Mouse (Mus musculus) midbrain, postnatal 0 days (tissue): ENCODE measurements around the gene Icmt. TPM values are rescaled to one million over a fixed set of nuclear protein-coding genes. Genes with fewer than 3 reads are reported as not detected.

Experiments
- ATAC-seq: fragments of 200-750 bp; cut with Nextera tagmentation; 2 replicates; pipeline ENCODE4 v1.8.0; 2017; ENCODE audit warnings: moderate number of reproducible peaks, mild to moderate bottlenecking, moderate TSS enrichment, moderate library complexity; ENCODE audit not compliant: low FRiP score
- DNase-seq: peaks from one replicate; pipeline ENCODE4 v3.0.0-alpha.2; 2015; ENCODE audit warnings: low spot score
- H3K27ac ChIP-seq: fragments of 300-500 bp; sonication (generic); 2 replicates; pipeline ENCODE4 v1.5.1; 2014; ENCODE audit warnings: low read depth, mild to moderate bottlenecking, low read length, mixed read lengths
- H3K27me3 ChIP-seq: fragments of 300-500 bp; sonication (generic); 2 replicates; pipeline ENCODE4 v1.6.1; 2014; ENCODE audit warnings: low read length, control low read depth, mixed read lengths; ENCODE audit not compliant: insufficient read depth
- H3K36me3 ChIP-seq: fragments of 300-500 bp; sonication (generic); 2 replicates; pipeline ENCODE4 v1.6.1; 2014; ENCODE audit warnings: low read length, control low read depth, mixed read lengths; ENCODE audit not compliant: insufficient read depth
- H3K4me1 ChIP-seq: fragments of 300-500 bp; sonication (generic); 2 replicates; pipeline ENCODE4 v1.6.1; 2014; ENCODE audit warnings: mild to moderate bottlenecking, control low read depth, antibody characterized with exemption, low read length, mixed read lengths; ENCODE audit not compliant: insufficient read depth
- H3K4me2 ChIP-seq: fragments of 300-500 bp; sonication (generic); 2 replicates; pipeline ENCODE4 v1.6.1; 2014; ENCODE audit warnings: low read depth, mild to moderate bottlenecking, low read length, mixed read lengths; ENCODE audit not compliant: poor library complexity, severe bottlenecking
- H3K4me3 ChIP-seq: fragments of 300-500 bp; sonication (generic); 2 replicates; pipeline ENCODE4 v1.5.1; 2014; ENCODE audit warnings: low read depth, mild to moderate bottlenecking, low read length, moderate library complexity
- H3K9ac ChIP-seq: fragments of 300-500 bp; sonication (generic); replicated peaks from 2 replicates; pipeline ENCODE4 v1.6.1; 2014; ENCODE audit warnings: mild to moderate bottlenecking, low read length, moderate library complexity, mixed read lengths; ENCODE audit not compliant: poor library complexity, severe bottlenecking
- H3K9me3 ChIP-seq: fragments of 300-500 bp; sonication (generic); 2 replicates; pipeline ENCODE4 v1.6.1; 2016; ENCODE audit warnings: low read length, control low read depth
- CTCF ChIP-seq: IDR thresholded peaks from 2 replicates; pipeline ENCODE4 v1.5.1; 2016; ENCODE audit warnings: antibody characterized with exemption, mild to moderate bottlenecking
- WGBS: fragments of 180-500 bp; shearing (Covaris S2); extraction: QIAGEN DNeasy Blood & Tissue Kit; methylation state at CpG from one replicate; pipeline ENCODE4 v1.1.7; 2014; 5-methylcytosine and 5-hydroxymethylcytosine counted together
- polyA plus RNA-seq: library from polyadenylated mRNA; unstranded; fragments of >200 nt; fragmentation: Nextera tagmentation; extraction: Ambion mirVana; gene quantifications from 2 replicates; pipeline ENCODE4 v1.2.1, GENCODE M21; 2015
- total RNA-seq: library from RNA; depleted of rRNA; stranded (reverse); fragments of >200 nt; gene quantifications from 2 replicates; pipeline ENCODE4 v1.2.3, GENCODE M21; 2014

Gene Icmt
- total and polyA plus RNA-seq, 2 experiments from 2014 or later: 15.7 to 38.9 TPM

DNA sequence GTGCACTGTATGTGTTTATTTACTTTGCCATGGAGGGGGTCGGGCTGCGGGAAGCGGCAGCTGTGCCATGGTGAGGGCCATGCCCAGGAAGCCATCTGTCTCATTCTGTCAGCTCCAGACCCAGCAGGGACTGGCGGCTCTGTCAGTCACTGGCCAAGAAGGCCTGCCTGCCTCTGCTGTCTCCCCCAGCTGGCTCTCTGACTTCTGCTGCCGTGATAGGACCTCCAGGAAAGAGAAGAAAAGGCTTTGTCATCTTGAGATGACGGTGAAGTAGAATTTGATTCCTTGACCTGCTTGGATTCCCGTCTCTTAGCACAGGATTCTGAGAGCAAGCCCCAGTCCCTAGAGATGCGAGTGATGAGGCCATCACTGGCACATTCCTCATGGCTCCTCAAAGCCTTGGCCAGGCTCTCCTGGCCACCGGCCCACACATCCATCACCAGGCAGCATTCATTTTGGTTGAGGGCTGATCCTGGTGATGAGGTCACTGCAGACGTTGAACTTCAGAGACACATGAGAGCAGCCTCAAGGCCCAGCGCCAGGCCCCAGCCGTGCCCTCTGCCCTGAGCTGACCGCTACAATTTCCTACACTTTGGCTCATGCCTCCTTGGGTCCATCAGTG, 29.2 kb upstream of the Icmt start:
- H3K27ac ChIP-seq: no peak overlapping the region
- no peak overlapping the region for H3K9ac ChIP-seq
- DNase-seq (peak; percentile 69), ATAC-seq (no peak)
- no peak for TF ChIP-seq CTCF
- peaks cover 32% of the 10 kb centered on the region for H3K36me3 ChIP-seq
- no peak overlapping the region for H3K4me3 ChIP-seq
- no peak overlapping the region for H3K4me2 ChIP-seq
- 76% methylated on average over 13 of the region's 13 CpGs for WGBS
- no peaks in the 10 kb centered on the region for H3K27me3 ChIP-seq
- H3K9me3 ChIP-seq: no peaks in the 10 kb centered on the region
- no peaks in the 10 kb centered on the region for H3K4me1 ChIP-seq

DNA sequence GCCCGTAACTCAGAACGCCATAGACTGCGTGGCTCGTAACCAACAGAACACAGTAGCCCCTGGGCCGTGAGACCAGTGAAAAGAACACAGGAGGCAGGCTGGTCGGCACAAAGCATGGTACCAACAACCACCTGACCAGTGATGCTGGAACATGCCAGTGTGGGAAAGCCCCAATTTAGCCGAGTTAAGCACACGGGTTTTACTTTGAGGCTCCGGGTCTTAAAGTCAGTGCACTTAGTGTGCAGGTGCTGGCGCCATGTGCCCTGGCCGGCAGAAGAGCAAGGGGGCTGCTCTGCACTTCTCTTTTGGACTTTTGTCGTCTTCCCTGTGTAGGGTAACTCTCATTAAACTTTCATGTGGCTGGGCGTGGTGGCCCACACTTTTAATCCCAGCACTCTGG, 27.1 kb upstream of the Icmt start:
- TF ChIP-seq CTCF: no peak
- DNase-seq (no peak), ATAC-seq (no peak)
- Histone ChIP-seq H3K4me3 (no peak overlapping the region), H3K4me1 (peaks cover 7% of the 10 kb centered on the region; the same call in 1 of the 2 replicates), H3K9me3 (no peaks in the 10 kb centered on the region), H3K9ac (no peak overlapping the region), H3K36me3 (peaks cover 25% of the 10 kb centered on the region), H3K27me3 (no peaks in the 10 kb centered on the region), H3K4me2 (no peak overlapping the region), H3K27ac (no peak overlapping the region)
- 85% methylated on average over 13 of the region's 13 CpGs for WGBS

DNA sequence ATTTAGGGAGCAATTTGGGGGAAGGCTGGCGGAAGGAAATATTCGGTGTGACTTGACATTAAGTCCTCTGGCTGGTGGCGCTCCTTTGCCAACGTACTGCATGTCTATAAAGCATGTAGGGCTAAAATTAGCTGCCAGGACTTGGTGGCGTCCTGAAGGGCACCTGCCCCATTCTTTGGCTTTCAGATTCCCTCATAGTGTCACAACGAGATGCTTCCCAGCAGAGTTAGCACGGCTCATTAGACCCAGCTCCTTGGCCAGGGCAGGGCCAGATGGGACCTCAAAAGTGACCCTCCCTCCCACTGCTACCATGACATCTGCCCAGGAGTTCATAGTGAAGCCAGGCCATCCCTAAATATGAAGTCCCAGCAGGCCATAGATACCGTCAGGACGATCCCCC, 26.4 kb upstream of the Icmt start:
- no peak overlapping the region for H3K27ac ChIP-seq
- no peaks in the 10 kb centered on the region; the same call in 1 of the 2 replicates for H3K27me3 ChIP-seq
- no peak for DNase-seq
- H3K36me3 ChIP-seq: peaks cover 25% of the 10 kb centered on the region
- no peak for TF ChIP-seq CTCF
- H3K4me2 ChIP-seq: no peak overlapping the region
- no peaks in the 10 kb centered on the region for H3K9me3 ChIP-seq
- WGBS: 80% methylated on average over 9 of the region's 9 CpGs
- no peak for ATAC-seq
- no peak overlapping the region for H3K9ac ChIP-seq
- peaks cover 10% of the 10 kb centered on the region; the same call in 1 of the 2 replicates for H3K4me1 ChIP-seq
- H3K4me3 ChIP-seq: no peak overlapping the region

DNA sequence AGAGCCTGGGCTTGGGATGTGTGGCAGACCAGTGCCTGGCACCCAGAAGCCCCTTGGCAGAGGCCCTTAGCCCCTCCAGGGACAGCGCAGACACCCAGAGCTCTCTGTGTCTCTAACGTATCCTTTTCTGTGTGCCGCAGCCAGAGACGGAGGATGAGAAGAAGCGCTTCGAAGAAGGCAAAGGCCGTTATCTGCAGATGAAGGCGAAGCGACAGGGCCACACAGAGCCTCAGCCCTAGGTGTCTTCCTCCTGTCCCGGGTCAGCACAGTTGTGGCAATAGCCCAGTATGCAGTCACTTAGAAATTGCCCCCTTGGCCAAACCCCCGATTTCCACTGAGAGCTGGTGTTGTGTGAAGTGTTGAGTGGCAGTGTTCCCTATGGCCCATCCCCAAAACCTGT, 25.7 kb upstream of the Icmt start:
- Histone ChIP-seq H3K4me2 (no peak overlapping the region), H3K36me3 (peaks cover 25% of the 10 kb centered on the region), H3K4me3 (no peak overlapping the region), H3K9ac (no peak overlapping the region), H3K27ac (no peak overlapping the region), H3K4me1 (peaks cover 10% of the 10 kb centered on the region; the same call in 1 of the 2 replicates), H3K9me3 (no peaks in the 10 kb centered on the region), H3K27me3 (no peaks in the 10 kb centered on the region; the same call in 1 of the 2 replicates)
- WGBS: 92% methylated on average over 11 of the region's 11 CpGs
- ATAC-seq (no peak), DNase-seq (no peak)
- no peak for TF ChIP-seq CTCF

DNA sequence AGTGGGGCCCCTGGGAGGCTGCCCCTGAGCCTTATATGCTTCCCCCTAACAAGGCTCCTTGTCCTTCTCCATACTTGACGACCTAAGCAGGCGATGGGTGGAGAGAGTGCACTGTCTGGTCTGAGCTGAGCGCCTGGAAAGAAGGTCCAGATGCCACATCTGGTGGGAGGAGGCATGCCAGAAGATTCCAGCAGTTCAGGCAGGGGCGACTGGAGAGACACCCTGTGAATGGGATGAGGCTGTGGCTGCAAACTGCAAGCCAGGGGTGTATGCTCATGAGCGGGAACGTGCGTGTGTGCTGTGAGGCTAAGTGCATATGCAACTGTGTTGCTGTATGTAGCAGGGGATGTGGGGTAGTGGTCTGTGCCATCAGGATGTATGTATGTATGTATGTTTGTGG, 25.0 kb upstream of the Icmt start:
- no peaks in the 10 kb centered on the region; the same call in 1 of the 2 replicates for H3K27me3 ChIP-seq
- no peak overlapping the region for H3K27ac ChIP-seq
- no peak for ATAC-seq
- TF ChIP-seq CTCF: no peak
- H3K36me3 ChIP-seq: peaks cover 25% of the 10 kb centered on the region
- no peak overlapping the region for H3K9ac ChIP-seq
- peaks cover 10% of the 10 kb centered on the region; the same call in 1 of the 2 replicates for H3K4me1 ChIP-seq
- WGBS: 72% methylated on average over 7 of the region's 7 CpGs
- no peak overlapping the region for H3K4me3 ChIP-seq
- no peak for DNase-seq
- H3K9me3 ChIP-seq: no peaks in the 10 kb centered on the region
- no peak overlapping the region for H3K4me2 ChIP-seq

DNA sequence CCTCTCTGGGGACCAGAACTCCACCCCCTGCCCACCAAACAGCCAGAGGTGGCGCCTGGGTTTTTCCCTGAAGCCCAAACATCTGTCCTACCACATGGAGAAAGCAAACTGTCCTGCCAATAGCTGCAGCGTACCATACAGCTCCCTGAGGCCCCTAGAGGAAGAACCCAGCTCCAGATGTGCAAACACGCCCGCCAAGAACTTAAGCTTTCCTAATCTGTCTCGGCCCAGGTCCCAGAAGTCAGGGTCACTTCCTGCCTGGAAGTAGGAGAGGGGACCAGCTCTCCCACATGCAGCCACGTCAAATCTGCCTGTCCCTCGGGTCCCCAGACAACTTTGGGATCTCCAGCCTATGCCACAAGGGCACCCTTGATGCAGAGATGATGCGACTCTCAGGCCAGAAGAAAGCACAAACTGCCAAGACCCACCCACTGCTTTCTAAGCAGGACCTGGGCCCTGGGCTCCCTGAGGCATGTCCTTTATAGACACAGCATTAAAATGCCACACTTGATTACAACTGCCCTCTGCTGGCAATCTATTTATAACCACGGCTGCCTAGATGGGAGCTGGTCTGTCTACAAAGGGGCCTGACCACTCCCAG, 24.5 kb upstream of the Icmt start:
- no peak overlapping the region for H3K9ac ChIP-seq
- WGBS: 31% methylated on average over 9 of the region's 9 CpGs
- TF ChIP-seq CTCF: peak; percentile 57
- H3K36me3 ChIP-seq: peaks cover 25% of the 10 kb centered on the region
- DNase-seq (peak; percentile 67), ATAC-seq (no peak)
- H3K4me1 ChIP-seq: peaks cover 10% of the 10 kb centered on the region; the same call in 1 of the 2 replicates
- H3K4me2 ChIP-seq: no peak overlapping the region
- H3K27me3 ChIP-seq: no peaks in the 10 kb centered on the region; the same call in 1 of the 2 replicates
- H3K4me3 ChIP-seq: no peak overlapping the region
- no peaks in the 10 kb centered on the region for H3K9me3 ChIP-seq
- H3K27ac ChIP-seq: peak overlapping the region; percentile 71
